Mouse (Mus musculus): ENCODE measurements around the gene Rpl10. TPM values are rescaled to one million over a fixed set of nuclear protein-coding genes. Genes with fewer than 3 reads are reported as not detected.

Gene Rpl10
- total and polyA plus RNA-seq, 3 experiments = 1,009 to 3,613 (median 1,842) TPM

- H3K4me1 ChIP-seq (ENCODE audit: insufficient read depth, low read depth, low read length) = peaks cover 34% of the 10 kb centered on the region
- peaks cover 85% of the 10 kb centered on the region for H3K36me3 ChIP-seq (replicated peaks)
- no peak for TF ChIP-seq TAL1 (conservative IDR thresholded peaks at IDR 0.05; ENCODE audit: low read depth, low read length)
- no peak for TF ChIP-seq GATA1 (IDR thresholded peaks at IDR 0.05; ENCODE audit: borderline replicate concordance, low read length)
- ATAC-seq (ENCODE audit: extremely low read depth, insufficient number of reproducible peaks, low FRiP score, poor library complexity, severe bottlenecking) = peak; percentile 63
- peak within 1 kb of the TSS; percentile 76 for H3K4me3 ChIP-seq (ENCODE audit: low read depth, low read length)
- H3K9me3 ChIP-seq (replicated peaks) = no peaks in the 10 kb centered on the region
- peak; percentile 41 for DNase-seq (ENCODE audit: low spot score)
- no peaks in the 10 kb centered on the region for H3K27me3 ChIP-seq (ENCODE audit: insufficient read depth, low read length)
Observed at GRCm38 (mm10) chrX:74304867-74305700, 34.5 kb downstream of the Rpl10 start, which contains the start of gene Gdi1. Gene Gdi1 (plus strand): TSS chrX:74304998.

DNA sequence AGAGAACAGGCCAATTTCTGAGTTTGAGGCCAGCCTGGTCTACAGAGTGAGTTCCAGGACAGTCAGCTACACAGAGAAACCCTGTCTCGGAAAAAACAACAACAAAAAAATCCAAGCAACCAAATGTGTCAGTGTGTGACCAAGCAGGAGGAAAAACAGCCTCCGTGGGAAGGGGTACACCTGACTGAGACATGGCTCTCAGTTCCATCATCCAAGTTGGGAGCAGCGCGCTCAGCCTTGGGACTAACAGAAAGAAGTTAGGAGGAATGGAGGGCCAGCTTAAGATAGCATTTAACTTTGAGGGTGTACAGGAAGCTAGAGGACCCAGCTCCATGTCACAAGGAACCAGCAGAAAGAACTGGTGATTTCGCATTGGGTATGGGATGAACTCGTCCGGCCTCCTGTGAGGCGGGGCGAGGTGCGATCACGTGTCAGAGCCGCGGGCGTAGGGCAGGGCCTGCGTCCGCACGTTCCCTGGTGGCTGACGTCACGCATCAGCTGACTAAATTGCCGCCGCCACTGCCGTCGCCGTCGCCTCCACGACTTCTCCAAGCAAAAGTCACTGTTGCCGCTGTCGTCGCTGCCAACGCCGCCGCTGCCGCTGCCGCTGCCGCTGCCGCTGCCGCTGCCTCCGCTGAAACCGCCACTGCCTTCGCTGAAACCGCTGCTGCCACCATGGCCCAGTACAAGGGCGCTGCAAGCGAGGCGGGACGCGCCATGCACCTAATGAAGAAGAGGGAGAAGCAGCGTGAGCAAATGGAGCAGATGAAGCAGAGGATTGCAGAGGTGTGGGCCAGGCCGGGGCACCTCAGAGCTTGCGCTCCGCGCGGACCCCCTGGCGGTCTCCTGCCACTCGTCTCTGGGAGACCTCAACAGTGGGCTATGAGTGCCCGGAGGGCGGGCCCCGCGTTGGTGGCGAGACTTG lies 42.2 kb downstream of the Rpl10 start, which contains the start of gene Fam50a:
Gene Fam50a (plus strand): TSS at position 494 of the 925 bp plus-strand sequence.
- H3K4me1 ChIP-seq (ENCODE audit: insufficient read depth, low read depth, low read length) = peaks cover 23% of the 10 kb centered on the region
- no peak for TF ChIP-seq GATA2 (IDR thresholded peaks at IDR 0.05; ENCODE audit: borderline replicate concordance, low read depth, low read length)
- no peak for TF ChIP-seq POLR2AphosphoS5 (IDR thresholded peaks at IDR 0.05; ENCODE audit: insufficient replicate concordance, low read depth, low read length)
- no peak for TF ChIP-seq CTCF (IDR thresholded peaks at IDR 0.05; ENCODE audit: low read depth, low read length)
- TF ChIP-seq TAL1 (conservative IDR thresholded peaks at IDR 0.05; ENCODE audit: low read depth, low read length) = no peak
- no peak for TF ChIP-seq GATA1 (IDR thresholded peaks at IDR 0.05; ENCODE audit: borderline replicate concordance, low read length)
- ATAC-seq (ENCODE audit: extremely low read depth, insufficient number of reproducible peaks, low FRiP score, poor library complexity, severe bottlenecking) (peak; percentile 90), DNase-seq (ENCODE audit: low spot score) (peak; percentile 87)
- H3K9me3 ChIP-seq (replicated peaks) = no peaks in the 10 kb centered on the region
- H3K27me3 ChIP-seq (ENCODE audit: insufficient read depth, low read length) = no peaks in the 10 kb centered on the region
- peak within 1 kb of the TSS; percentile 77 for H3K4me3 ChIP-seq (ENCODE audit: low read depth, low read length)
- H3K36me3 ChIP-seq (replicated peaks) = peaks cover 74% of the 10 kb centered on the region

Other genes starting within 250 kb of the Rpl10 start
- gene Irak1, start 246.9 kb upstream of the Rpl10 start, total RNA-seq (2014; fragmentation: Nextera tagmentation) = 76.7 and 101 TPM in 2 replicates
- gene Irak1, start 246.9 kb upstream of the Rpl10 start, total RNA-seq (2017) = 35.4 and 39.7 TPM in 2 replicates
- gene Irak1, start 246.9 kb upstream of the Rpl10 start, polyA plus RNA-seq (2012) = 270 and 286 TPM in 2 replicates
- not detected in 2 replicates for gene Opn1mw, start 143.3 kb upstream of the Rpl10 start, total RNA-seq (2014; fragmentation: Nextera tagmentation)
- not detected in 2 replicates for gene Opn1mw, start 143.3 kb upstream of the Rpl10 start, total RNA-seq (2017)
- not detected in 2 replicates for gene Opn1mw, start 143.3 kb upstream of the Rpl10 start, polyA plus RNA-seq (2012)
- gene Mecp2, start 135.4 kb upstream of the Rpl10 start, total RNA-seq (2014; fragmentation: Nextera tagmentation) = 40.1 and 44.3 TPM in 2 replicates
- gene Mecp2, start 135.4 kb upstream of the Rpl10 start, total RNA-seq (2017) = 18.1 and 21.2 TPM in 2 replicates
- 47.7 and 50.3 TPM in 2 replicates for gene Mecp2, start 135.4 kb upstream of the Rpl10 start, polyA plus RNA-seq (2012)
- not detected in 2 replicates for gene Tex28, start 103.0 kb upstream of the Rpl10 start, total RNA-seq (2014; fragmentation: Nextera tagmentation)
- not detected in 2 replicates for gene Tex28, start 103.0 kb upstream of the Rpl10 start, total RNA-seq (2017)
- gene Tex28, start 103.0 kb upstream of the Rpl10 start, polyA plus RNA-seq (2012) = not detected in 2 replicates
- gene Tktl1, start 93.6 kb upstream of the Rpl10 start, total RNA-seq (2014; fragmentation: Nextera tagmentation) = not detected in 2 replicates
- gene Tktl1, start 93.6 kb upstream of the Rpl10 start, total RNA-seq (2017) = 0.38 and 0.52 TPM in 2 replicates
- not detected in 2 replicates for gene Tktl1, start 93.6 kb upstream of the Rpl10 start, polyA plus RNA-seq (2012)
- gene Flna, start 21.0 kb upstream of the Rpl10 start, total RNA-seq (2014; fragmentation: Nextera tagmentation) = 91.2 and 93.7 TPM in 2 replicates
- 172 and 186 TPM in 2 replicates for gene Flna, start 21.0 kb upstream of the Rpl10 start, total RNA-seq (2017)
- gene Flna, start 21.0 kb upstream of the Rpl10 start, polyA plus RNA-seq (2012) = 41.2 and 47.1 TPM in 2 replicates
- gene Emd, start 16.1 kb upstream of the Rpl10 start, total RNA-seq (2014; fragmentation: Nextera tagmentation) = 179 and 186 TPM in 2 replicates
- gene Emd, start 16.1 kb upstream of the Rpl10 start, total RNA-seq (2017) = 77.4 and 84.2 TPM in 2 replicates
- 39.7 and 56.5 TPM in 2 replicates for gene Emd, start 16.1 kb upstream of the Rpl10 start, polyA plus RNA-seq (2012)
- gene Taz, start 11.1 kb downstream of the Rpl10 start, total RNA-seq (2014; fragmentation: Nextera tagmentation) = 65.1 and 74.6 TPM in 2 replicates
- 31.4 and 43.4 TPM in 2 replicates for gene Taz, start 11.1 kb downstream of the Rpl10 start, total RNA-seq (2017)
- gene Taz, start 11.1 kb downstream of the Rpl10 start, polyA plus RNA-seq (2012) = 27.9 and 29.8 TPM in 2 replicates
- 25.0 and 25.1 TPM in 2 replicates for gene Dnase1l1, start 11.5 kb downstream of the Rpl10 start, total RNA-seq (2014; fragmentation: Nextera tagmentation)
- 45.4 and 48.7 TPM in 2 replicates for gene Dnase1l1, start 11.5 kb downstream of the Rpl10 start, total RNA-seq (2017)
- gene Dnase1l1, start 11.5 kb downstream of the Rpl10 start, polyA plus RNA-seq (2012) = 0.23 and 0.34 TPM in 2 replicates
- 129 and 137 TPM in 2 replicates for gene Atp6ap1, start 26.3 kb downstream of the Rpl10 start, total RNA-seq (2014; fragmentation: Nextera tagmentation)
- gene Atp6ap1, start 26.3 kb downstream of the Rpl10 start, total RNA-seq (2017) = 265 and 297 TPM in 2 replicates
- 10.4 and 11.2 TPM in 2 replicates for gene Atp6ap1, start 26.3 kb downstream of the Rpl10 start, polyA plus RNA-seq (2012)
- 239 and 405 TPM in 2 replicates for gene Gdi1, start 34.2 kb downstream of the Rpl10 start, total RNA-seq (2014; fragmentation: Nextera tagmentation)
- 27.7 and 30.6 TPM in 2 replicates for gene Gdi1, start 34.2 kb downstream of the Rpl10 start, total RNA-seq (2017)
- gene Gdi1, start 34.2 kb downstream of the Rpl10 start, polyA plus RNA-seq (2012) = 31.8 and 35.0 TPM in 2 replicates
- 37.9 and 41.0 TPM in 2 replicates for gene Fam50a, start 42.2 kb downstream of the Rpl10 start, total RNA-seq (2014; fragmentation: Nextera tagmentation)
- 78.8 and 99.8 TPM in 2 replicates for gene Fam50a, start 42.2 kb downstream of the Rpl10 start, total RNA-seq (2017)
- gene Fam50a, start 42.2 kb downstream of the Rpl10 start, polyA plus RNA-seq (2012) = 33.8 and 44.5 TPM in 2 replicates
- gene Plxna3, start 58.3 kb downstream of the Rpl10 start, total RNA-seq (2014; fragmentation: Nextera tagmentation) = 20.5 and 24.0 TPM in 2 replicates
- gene Plxna3, start 58.3 kb downstream of the Rpl10 start, total RNA-seq (2017) = 3.0 and 4.6 TPM in 2 replicates
- 18.8 and 19.4 TPM in 2 replicates for gene Plxna3, start 58.3 kb downstream of the Rpl10 start, polyA plus RNA-seq (2012)
- 36.5 and 47.9 TPM in 2 replicates for gene Lage3, start 82.8 kb downstream of the Rpl10 start, total RNA-seq (2014; fragmentation: Nextera tagmentation)
- gene Lage3, start 82.8 kb downstream of the Rpl10 start, total RNA-seq (2017) = 32.5 and 36.9 TPM in 2 replicates
- gene Lage3, start 82.8 kb downstream of the Rpl10 start, polyA plus RNA-seq (2012) = 5.0 and 5.2 TPM in 2 replicates
- 29.0 and 31.2 TPM in 2 replicates for gene Ubl4a, start 102.4 kb downstream of the Rpl10 start, total RNA-seq (2014; fragmentation: Nextera tagmentation)
- gene Ubl4a, start 102.4 kb downstream of the Rpl10 start, total RNA-seq (2017) = 15.6 and 20.6 TPM in 2 replicates
- gene Ubl4a, start 102.4 kb downstream of the Rpl10 start, polyA plus RNA-seq (2012) = 16.6 and 26.4 TPM in 2 replicates
- 8.5 and 11.0 TPM in 2 replicates for gene Slc10a3, start 102.5 kb downstream of the Rpl10 start, total RNA-seq (2014; fragmentation: Nextera tagmentation)
- gene Slc10a3, start 102.5 kb downstream of the Rpl10 start, total RNA-seq (2017) = 5.2 and 8.7 TPM in 2 replicates
- gene Slc10a3, start 102.5 kb downstream of the Rpl10 start, polyA plus RNA-seq (2012) = 1.1 and 1.2 TPM in 2 replicates
- gene Fam3a, start 122.5 kb downstream of the Rpl10 start, total RNA-seq (2014; fragmentation: Nextera tagmentation) = 15.7 and 22.3 TPM in 2 replicates
- gene Fam3a, start 122.5 kb downstream of the Rpl10 start, total RNA-seq (2017) = 12.5 and 19.1 TPM in 2 replicates
- 3.6 and 7.2 TPM in 2 replicates for gene Fam3a, start 122.5 kb downstream of the Rpl10 start, polyA plus RNA-seq (2012)
- gene Ikbkg, start 122.5 kb downstream of the Rpl10 start, total RNA-seq (2014; fragmentation: Nextera tagmentation) = 21.2 and 29.1 TPM in 2 replicates
- 42.3 and 50.9 TPM in 2 replicates for gene Ikbkg, start 122.5 kb downstream of the Rpl10 start, total RNA-seq (2017)
- gene Ikbkg, start 122.5 kb downstream of the Rpl10 start, polyA plus RNA-seq (2012) = 19.5 and 23.7 TPM in 2 replicates
- 61.5 and 65.0 TPM in 2 replicates for gene G6pdx, start 158.4 kb downstream of the Rpl10 start, total RNA-seq (2014; fragmentation: Nextera tagmentation)
- gene G6pdx, start 158.4 kb downstream of the Rpl10 start, total RNA-seq (2017) = 40.2 and 40.7 TPM in 2 replicates
- gene G6pdx, start 158.4 kb downstream of the Rpl10 start, polyA plus RNA-seq (2012) = 6.8 and 13.7 TPM in 2 replicates
- not detected in 2 replicates for gene Gm6880, start 210.6 kb downstream of the Rpl10 start, total RNA-seq (2014; fragmentation: Nextera tagmentation)
- gene Gm6880, start 210.6 kb downstream of the Rpl10 start, total RNA-seq (2017) = not detected in 2 replicates
- gene Gm6880, start 210.6 kb downstream of the Rpl10 start, polyA plus RNA-seq (2012) = not detected in 2 replicates